Mouse (Mus musculus) liver, adult (tissue): Measurements from ENCODE around the gene Rmdn3.
A peak's percentile ranks its signal among the peaks of the same experiment; 100 is the strongest.

Source experiments
- GATA4 ChIP-seq: IDR thresholded peaks from 2 replicates; pipeline ENCODE4 v1.6.1; 2014; ENCODE audit warnings: mild to moderate bottlenecking, low read length; ENCODE audit not compliant: insufficient replicate concordance

Gene Rmdn3

GRCm38 (mm10) chr2:119156681-119157572 lies at the start of gene Rmdn3:
Rmdn3 (minus strand) TSS chr2:119157034.
- TF ChIP-seq GATA4: peak; percentile 49; the same call in 1 of the 2 replicates

- no peak for TF ChIP-seq GATA4
These were observed 47.1 kb upstream of the Rmdn3 start for GRCm38 (mm10) chr2:119203871-119204460.

- TF ChIP-seq GATA4: no peak
These were observed 46.1 kb upstream of the Rmdn3 start for GRCm38 (mm10) chr2:119202914-119203453.

GRCm38 (mm10) chr2:119198934-119199333 lies 42.1 kb upstream of the Rmdn3 start:
- no peak for TF ChIP-seq GATA4

GRCm38 (mm10) chr2:119198049-119198448 lies 41.2 kb upstream of the Rmdn3 start:
- no peak for TF ChIP-seq GATA4

- TF ChIP-seq GATA4: no peak
These were observed 40.7 kb upstream of the Rmdn3 start for GRCm38 (mm10) chr2:119197493-119197892.

- TF ChIP-seq GATA4: no peak
These were observed 39.7 kb upstream of the Rmdn3 start for GRCm38 (mm10) chr2:119196316-119197108.

- TF ChIP-seq GATA4: no peak
These were observed 37.3 kb upstream of the Rmdn3 start for GRCm38 (mm10) chr2:119194140-119194539.

GRCm38 (mm10) chr2:119190969-119191368 lies 34.1 kb upstream of the Rmdn3 start:
- no peak for TF ChIP-seq GATA4

- TF ChIP-seq GATA4: no peak
These were observed 32.3 kb upstream of the Rmdn3 start for GRCm38 (mm10) chr2:119189029-119189710.

- TF ChIP-seq GATA4: no peak
These were observed 26.1 kb upstream of the Rmdn3 start for GRCm38 (mm10) chr2:119182914-119183313.

GRCm38 (mm10) chr2:119177384-119177939 lies 20.6 kb upstream of the Rmdn3 start:
- TF ChIP-seq GATA4: no peak

GRCm38 (mm10) chr2:119176761-119177160 lies 19.9 kb upstream of the Rmdn3 start:
- TF ChIP-seq GATA4: no peak

GRCm38 (mm10) chr2:119175614-119176013 lies 18.8 kb upstream of the Rmdn3 start:
- TF ChIP-seq GATA4: no peak
